Mouse (Mus musculus) CH12.LX (cell line): ENCODE results near the gene Galk1.
A peak's percentile ranks its signal among the peaks of the same experiment; 100 is the strongest.

ENCODE experiments used
- CHD1 ChIP-seq: IDR thresholded peaks from 2 replicates; pipeline ENCODE4 v1.6.1; 2012; ENCODE audit warnings: low read depth, low read length, improper control_type of control experiment, inconsistent platforms
- CTCF ChIP-seq, 2 experiments: IDR thresholded peaks in 1 of 2; conservative IDR thresholded peaks in 1 of 2; 2 replicates each; pipeline ENCODE4 v1.5.1; 2011 to 2012; ENCODE audit warnings: low read depth in 2 of 2, low read length in 2 of 2, improper control_type of control experiment in 1 of 2, inconsistent platforms in 1 of 2, mild to moderate bottlenecking in 1 of 2, moderate library complexity in 1 of 2
- HCFC1 ChIP-seq: IDR thresholded peaks from 2 replicates; pipeline ENCODE4 v1.6.1; 2012; ENCODE audit warnings: low read depth, mild to moderate bottlenecking, inconsistent platforms, low read length, improper control_type of control experiment
- MAFK ChIP-seq: IDR thresholded peaks from 2 replicates; pipeline ENCODE4 v1.6.1; 2011; ENCODE audit warnings: low read length, improper control_type of control experiment; ENCODE audit not compliant: insufficient replicate concordance
- MXI1 ChIP-seq: IDR thresholded peaks from 2 replicates; pipeline ENCODE4 v1.6.1; 2011; ENCODE audit warnings: mild to moderate bottlenecking, low read depth, low read length, improper control_type of control experiment
- PAX5 ChIP-seq: IDR thresholded peaks from 2 replicates; pipeline ENCODE4 v1.6.1; 2012; ENCODE audit warnings: low read length, inconsistent platforms, mixed read lengths
- POLR2A ChIP-seq: IDR thresholded peaks from 2 replicates; pipeline ENCODE4 v1.6.1; 2011; ENCODE audit warnings: low read depth, mild to moderate bottlenecking, improper control_type of control experiment, low read length
- POLR2AphosphoS2 ChIP-seq: IDR thresholded peaks from 2 replicates; pipeline ENCODE4 v1.6.1; 2011; ENCODE audit warnings: low read depth, low read length, improper control_type of control experiment
- RCOR1 ChIP-seq: conservative IDR thresholded peaks from 2 replicates; pipeline ENCODE4 v1.6.1; 2012; ENCODE audit warnings: low read depth, mild to moderate bottlenecking, inconsistent platforms, low read length, improper control_type of control experiment
- ZC3H11A ChIP-seq: IDR thresholded peaks from 2 replicates; pipeline ENCODE4 v1.6.1; 2012; ENCODE audit warnings: low read depth, mild to moderate bottlenecking, inconsistent platforms, low read length, improper control_type of control experiment
- ZKSCAN1 ChIP-seq: IDR thresholded peaks from 2 replicates; pipeline ENCODE4 v1.6.1; 2012; ENCODE audit warnings: low read depth, inconsistent platforms, low read length, improper control_type of control experiment, borderline replicate concordance
- ZMIZ1 ChIP-seq: IDR thresholded peaks from 2 replicates; pipeline ENCODE4 v1.6.1; 2012; ENCODE audit warnings: low read depth, mild to moderate bottlenecking, inconsistent platforms, low read length, improper control_type of control experiment

DNA sequence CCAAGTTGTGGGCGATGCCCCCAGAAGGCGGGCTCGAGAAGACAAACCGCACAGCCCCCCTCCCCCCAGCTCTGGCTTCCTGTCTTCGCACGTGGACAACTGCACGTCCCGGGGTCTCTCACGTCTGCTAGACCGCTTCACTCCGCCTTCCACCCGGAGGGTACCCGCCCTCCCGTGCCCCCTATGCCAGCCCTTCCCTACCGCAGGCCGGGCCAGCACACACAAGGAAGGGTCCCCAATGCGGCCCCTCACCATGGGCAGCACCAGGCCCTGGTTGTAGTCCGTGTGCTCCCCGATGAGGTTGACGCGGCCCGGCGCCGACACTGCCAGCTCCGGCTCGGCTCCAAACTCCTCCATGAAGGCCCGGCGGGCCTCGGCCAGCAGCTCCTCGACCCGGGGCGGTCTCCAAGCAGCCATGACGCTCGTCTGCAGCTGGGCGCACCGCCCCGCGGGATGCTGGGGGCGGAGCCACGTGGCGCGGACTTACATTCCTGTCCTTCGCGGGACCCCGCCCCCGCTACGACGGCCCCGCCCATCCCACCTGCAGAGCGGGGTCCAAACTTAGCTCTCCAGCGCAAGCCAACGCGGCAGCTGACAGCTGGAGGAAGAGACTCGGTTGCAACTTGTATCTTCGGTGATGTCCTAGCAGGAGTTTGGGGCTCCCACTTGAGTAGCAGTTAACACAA, at the start of gene Galk1:
- TF ChIP-seq ZMIZ1, result peak; percentile 89
- TF ChIP-seq ZC3H11A, result no peak
- no peak for TF ChIP-seq MAFK
- TF ChIP-seq MXI1, result peak; percentile 96
- TF ChIP-seq HCFC1, result peak; percentile 57
- peak; percentile 24; the same call in 1 of the 2 replicates for TF ChIP-seq RCOR1
- TF ChIP-seq CTCF (conservative IDR thresholded peaks at IDR 0.05 in 1 of 2, IDR thresholded peaks at IDR 0.05 in 1 of 2; ENCODE audit: low read depth in 2 of 2, low read length in 2 of 2), result no peak
- TF ChIP-seq POLR2A, result peak; percentile 88
- TF ChIP-seq POLR2AphosphoS2, result peak; percentile 73; the same call in 1 of the 2 replicates
- peak; percentile 68; the same call in 1 of the 2 replicates for TF ChIP-seq CHD1
- no peak for TF ChIP-seq PAX5
- TF ChIP-seq ZKSCAN1, result no peak
